Mouse (Mus musculus): Measurements from ENCODE around the gene Ptprd. TPM values are rescaled to one million over a fixed set of nuclear protein-coding genes. Genes with fewer than 3 reads are reported as not detected.

The Ptprd gene
- polyA plus RNA-seq, 1 experiment from 2014 or later = 96.7 TPM

DNA sequence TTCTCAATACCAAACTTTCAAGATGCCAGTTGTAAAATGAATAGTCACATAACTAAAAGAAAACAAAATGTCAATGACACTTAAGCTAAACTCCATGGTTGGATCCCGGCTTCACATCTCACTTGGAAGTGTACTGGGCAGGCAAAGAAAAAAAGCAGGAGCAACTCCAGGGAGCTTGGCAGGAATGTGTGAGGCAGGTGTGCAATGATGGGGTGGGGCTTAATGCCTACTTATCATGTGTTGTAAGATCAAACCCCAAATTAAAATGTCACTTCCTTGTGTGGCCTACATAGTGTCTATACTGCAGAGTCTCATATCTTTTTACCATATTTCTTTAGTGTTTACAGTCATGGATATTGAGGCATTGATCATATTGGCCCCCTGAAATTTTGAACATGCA lies 1873.8 kb downstream of the Ptprd start:
- no peak overlapping the region for H3K4me2 ChIP-seq
- no peaks in the 10 kb centered on the region for H3K4me1 ChIP-seq (replicated peaks)
- H3K4me3 ChIP-seq = no peak overlapping the region
- H3K27me3 ChIP-seq = no peaks in the 10 kb centered on the region
- no peak overlapping the region for H3K27ac ChIP-seq
- ATAC-seq (ENCODE audit: low FRiP score) = no peak
- H3K9ac ChIP-seq = no peak overlapping the region
- WGBS = 80% methylated on average over 1 of the region's 1 CpGs
- no peaks in the 10 kb centered on the region for H3K36me3 ChIP-seq
- no peaks in the 10 kb centered on the region for H3K9me3 ChIP-seq

GRCm38 (mm10) chr4:76327346-76327745 lies 1884.4 kb downstream of the Ptprd start:
- ATAC-seq (ENCODE audit: low FRiP score) = peak; percentile 33; the same call in 1 of the 2 replicates
- no peaks in the 10 kb centered on the region for H3K9me3 ChIP-seq
- 15% methylated on average over 11 of the region's 11 CpGs for WGBS
- peak overlapping the region; percentile 14; the same call in 1 of the 2 replicates for H3K4me3 ChIP-seq
- no peaks in the 10 kb centered on the region for H3K36me3 ChIP-seq
- no peaks in the 10 kb centered on the region for H3K27me3 ChIP-seq
- peak overlapping the region; percentile 14; the same call in 1 of the 2 replicates for H3K9ac ChIP-seq
- peak overlapping the region; percentile 58 for H3K27ac ChIP-seq
- H3K4me2 ChIP-seq = peak overlapping the region; percentile 42
- H3K4me1 ChIP-seq (replicated peaks) = peaks cover 44% of the 10 kb centered on the region

DNA sequence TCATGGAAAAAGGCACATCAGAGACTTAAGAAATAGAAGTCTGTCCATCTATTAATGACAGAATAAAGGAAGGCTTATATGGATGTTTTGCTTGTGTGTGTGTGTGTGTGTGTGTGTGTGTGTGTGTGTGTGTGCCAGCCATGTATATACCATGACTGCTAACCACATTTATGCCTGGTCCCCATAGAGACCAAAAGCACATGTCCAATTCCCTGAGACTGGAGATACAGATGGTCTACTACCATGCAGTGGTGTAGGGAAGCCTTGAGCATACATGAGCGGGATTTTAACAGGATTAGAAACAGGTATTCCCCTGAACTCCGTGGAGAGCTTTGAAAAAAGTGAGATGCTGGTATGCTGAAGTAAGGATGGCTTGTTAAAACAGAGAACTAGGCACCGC lies 1886.1 kb downstream of the Ptprd start:
- no peaks in the 10 kb centered on the region for H3K36me3 ChIP-seq
- WGBS = 98% methylated on average over 3 of the region's 3 CpGs
- peaks cover 44% of the 10 kb centered on the region for H3K4me1 ChIP-seq (replicated peaks)
- peak; percentile 37; the same call in 1 of the 2 replicates for ATAC-seq (ENCODE audit: low FRiP score)
- no peak overlapping the region for H3K27ac ChIP-seq
- H3K9ac ChIP-seq = no peak overlapping the region
- H3K27me3 ChIP-seq = no peaks in the 10 kb centered on the region
- H3K4me3 ChIP-seq = no peak overlapping the region
- no peaks in the 10 kb centered on the region for H3K9me3 ChIP-seq
- H3K4me2 ChIP-seq = no peak overlapping the region

- Histone ChIP-seq H3K4me2 (no peak overlapping the region), H3K27me3 (no peaks in the 10 kb centered on the region), H3K9me3 (no peaks in the 10 kb centered on the region), H3K4me1 (replicated peaks) (peaks cover 44% of the 10 kb centered on the region), H3K27ac (peak overlapping the region; percentile 66), H3K36me3 (no peaks in the 10 kb centered on the region), H3K9ac (no peak overlapping the region), H3K4me3 (no peak overlapping the region)
- peak; percentile 49 for ATAC-seq (ENCODE audit: low FRiP score)
- 44% methylated on average over 10 of the region's 10 CpGs for WGBS
Measured at GRCm38 (mm10) chr4:76324928-76325327, 1886.8 kb downstream of the Ptprd start.

- ATAC-seq (ENCODE audit: low FRiP score) = peak; percentile 50; the same call in 1 of the 2 replicates
- Histone ChIP-seq H3K4me3 (no peak overlapping the region), H3K36me3 (no peaks in the 10 kb centered on the region), H3K4me1 (replicated peaks) (peaks cover 42% of the 10 kb centered on the region), H3K27me3 (no peaks in the 10 kb centered on the region), H3K4me2 (no peak overlapping the region), H3K9ac (no peak overlapping the region), H3K9me3 (no peaks in the 10 kb centered on the region), H3K27ac (peak overlapping the region; percentile 62)
- 55% methylated on average over 5 of the region's 5 CpGs for WGBS
Measured at GRCm38 (mm10) chr4:76324509-76324908, 1887.3 kb downstream of the Ptprd start.

- H3K9me3 ChIP-seq = no peaks in the 10 kb centered on the region
- no peak overlapping the region for H3K4me2 ChIP-seq
- H3K4me3 ChIP-seq = no peak overlapping the region
- peaks cover 16% of the 10 kb centered on the region for H3K4me1 ChIP-seq (replicated peaks)
- no peak for ATAC-seq (ENCODE audit: low FRiP score)
- no peak overlapping the region for H3K27ac ChIP-seq
- H3K27me3 ChIP-seq = no peaks in the 10 kb centered on the region
- no peak overlapping the region for H3K9ac ChIP-seq
- H3K36me3 ChIP-seq = no peaks in the 10 kb centered on the region
- WGBS = 80% methylated on average over 4 of the region's 4 CpGs
Measured at GRCm38 (mm10) chr4:76319874-76320273, 1891.9 kb downstream of the Ptprd start.

DNA sequence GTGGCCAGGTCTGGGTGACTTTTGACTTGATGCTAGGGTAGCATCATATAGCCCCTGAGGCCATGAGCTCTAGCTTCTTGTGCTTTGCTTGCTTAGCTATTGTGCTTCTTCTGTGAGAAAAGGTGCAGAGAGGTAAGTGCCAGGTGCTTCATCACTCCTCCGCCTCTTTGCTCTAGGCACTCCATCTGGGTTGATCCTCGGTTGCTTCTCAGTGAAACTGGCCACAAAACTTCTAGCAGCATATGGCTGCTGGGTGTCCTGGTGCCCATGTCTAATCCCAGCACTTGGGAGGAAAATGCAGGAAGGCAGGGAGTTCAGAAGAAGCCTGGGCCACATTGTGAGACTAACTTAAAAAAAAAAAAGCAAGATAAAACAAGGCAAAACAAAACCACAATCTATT lies 1895.8 kb downstream of the Ptprd start:
- H3K27ac ChIP-seq = no peak overlapping the region
- no peak overlapping the region for H3K9ac ChIP-seq
- no peaks in the 10 kb centered on the region for H3K9me3 ChIP-seq
- H3K27me3 ChIP-seq = no peaks in the 10 kb centered on the region
- H3K4me1 ChIP-seq (replicated peaks) = peaks cover 28% of the 10 kb centered on the region
- no peak for ATAC-seq (ENCODE audit: low FRiP score)
- H3K36me3 ChIP-seq = no peaks in the 10 kb centered on the region
- H3K4me2 ChIP-seq = no peak overlapping the region
- H3K4me3 ChIP-seq = no peak overlapping the region
- 98% methylated on average over 2 of the region's 2 CpGs for WGBS

GRCm38 (mm10) chr4:76313749-76314148 lies 1898.0 kb downstream of the Ptprd start:
- Histone ChIP-seq H3K36me3 (no peaks in the 10 kb centered on the region), H3K4me2 (no peak overlapping the region), H3K4me3 (no peak overlapping the region), H3K9ac (no peak overlapping the region), H3K27me3 (no peaks in the 10 kb centered on the region), H3K4me1 (replicated peaks) (peaks cover 28% of the 10 kb centered on the region), H3K9me3 (no peaks in the 10 kb centered on the region), H3K27ac (peak overlapping the region; percentile 49; the same call in 1 of the 2 replicates)
- 46% methylated on average over 3 of the region's 3 CpGs for WGBS
- ATAC-seq (ENCODE audit: low FRiP score) = 0 out of 2 replicates have a peak, but pooled peaks have one; percentile 25

GRCm38 (mm10) chr4:76312593-76312992 lies 1899.2 kb downstream of the Ptprd start:
- no peak overlapping the region for H3K9ac ChIP-seq
- H3K27me3 ChIP-seq = no peaks in the 10 kb centered on the region
- no peaks in the 10 kb centered on the region for H3K36me3 ChIP-seq
- peaks cover 28% of the 10 kb centered on the region for H3K4me1 ChIP-seq (replicated peaks)
- no peak overlapping the region for H3K4me2 ChIP-seq
- H3K9me3 ChIP-seq = no peaks in the 10 kb centered on the region
- H3K27ac ChIP-seq = no peak overlapping the region
- no peak overlapping the region for H3K4me3 ChIP-seq
- peak; percentile 63; the same call in 1 of the 2 replicates for ATAC-seq (ENCODE audit: low FRiP score)
- 90% methylated on average over 3 of the region's 3 CpGs for WGBS

DNA sequence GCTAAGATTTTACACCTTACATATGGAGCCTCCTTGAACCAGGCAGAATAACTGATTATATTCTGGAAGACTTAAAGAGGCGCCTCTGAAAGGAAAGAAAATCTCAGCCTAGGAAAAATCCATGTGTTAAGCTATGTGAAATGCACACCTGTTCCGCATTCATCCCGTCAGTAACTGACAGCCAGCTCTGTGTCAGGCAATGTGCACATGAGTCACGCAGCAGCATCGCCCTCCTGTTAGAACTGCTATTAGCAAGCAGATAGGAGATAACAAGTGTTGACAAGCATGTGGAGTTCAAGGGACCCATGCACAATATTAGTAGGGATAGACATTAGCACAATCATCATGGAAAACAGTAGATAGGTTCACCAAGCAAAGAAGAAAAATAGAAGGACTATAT lies 1905.8 kb downstream of the Ptprd start:
- no peak for ATAC-seq (ENCODE audit: low FRiP score)
- no peak overlapping the region for H3K27ac ChIP-seq
- H3K4me1 ChIP-seq (replicated peaks) = peaks cover 5% of the 10 kb centered on the region
- no peaks in the 10 kb centered on the region for H3K9me3 ChIP-seq
- no peak overlapping the region for H3K4me3 ChIP-seq
- WGBS = 89% methylated on average over 5 of the region's 5 CpGs
- no peak overlapping the region for H3K4me2 ChIP-seq
- no peaks in the 10 kb centered on the region for H3K27me3 ChIP-seq
- H3K36me3 ChIP-seq = no peaks in the 10 kb centered on the region
- no peak overlapping the region for H3K9ac ChIP-seq

DNA sequence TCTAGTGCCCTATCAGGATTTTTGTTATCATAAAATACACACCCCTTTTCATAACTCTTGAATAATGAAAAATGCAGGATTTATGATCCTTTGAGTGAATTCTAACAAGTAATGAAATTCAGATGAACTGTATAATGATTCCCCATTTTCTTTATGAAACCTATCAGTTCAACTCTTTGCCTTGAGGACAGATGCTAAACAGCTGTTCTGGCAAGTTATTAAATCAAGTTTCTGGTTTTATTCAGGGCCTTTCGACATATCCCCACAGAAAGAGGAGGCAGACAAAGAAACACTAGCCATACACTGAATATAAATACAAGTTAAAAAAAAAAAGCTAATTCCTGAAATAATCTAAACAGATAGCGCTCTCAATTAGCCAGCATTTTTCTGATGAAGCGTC lies 1914.4 kb downstream of the Ptprd start:
- H3K4me2 ChIP-seq = no peak overlapping the region
- H3K27me3 ChIP-seq = no peaks in the 10 kb centered on the region
- no peak for ATAC-seq (ENCODE audit: low FRiP score)
- no peaks in the 10 kb centered on the region for H3K4me1 ChIP-seq (replicated peaks)
- H3K36me3 ChIP-seq = no peaks in the 10 kb centered on the region
- no peaks in the 10 kb centered on the region for H3K9me3 ChIP-seq
- H3K27ac ChIP-seq = no peak overlapping the region
- H3K4me3 ChIP-seq = no peak overlapping the region
- 77% methylated on average over 3 of the region's 3 CpGs for WGBS
- no peak overlapping the region for H3K9ac ChIP-seq

- Histone ChIP-seq H3K4me3 (no peak overlapping the region), H3K9ac (no peak overlapping the region), H3K27ac (0 out of 2 replicates have a peak overlapping the region, but pooled peaks have one; percentile 3), H3K4me1 (replicated peaks) (peaks cover 9% of the 10 kb centered on the region), H3K4me2 (no peak overlapping the region), H3K27me3 (no peaks in the 10 kb centered on the region), H3K36me3 (no peaks in the 10 kb centered on the region), H3K9me3 (no peaks in the 10 kb centered on the region)
- 78% methylated on average over 8 of the region's 8 CpGs for WGBS
- ATAC-seq (ENCODE audit: low FRiP score) = no peak
Measured at GRCm38 (mm10) chr4:76292733-76293357, 1918.9 kb downstream of the Ptprd start.

- peaks cover 18% of the 10 kb centered on the region for H3K4me1 ChIP-seq (replicated peaks)
- no peaks in the 10 kb centered on the region for H3K9me3 ChIP-seq
- no peak overlapping the region for H3K9ac ChIP-seq
- WGBS = 22% methylated on average over 1 of the region's 1 CpGs
- no peak overlapping the region for H3K4me3 ChIP-seq
- no peaks in the 10 kb centered on the region for H3K27me3 ChIP-seq
- H3K36me3 ChIP-seq = no peaks in the 10 kb centered on the region
- H3K4me2 ChIP-seq = no peak overlapping the region
- ATAC-seq (ENCODE audit: low FRiP score) = peak; percentile 52; the same call in 1 of the 2 replicates
- H3K27ac ChIP-seq = no peak overlapping the region
Measured at GRCm38 (mm10) chr4:76290484-76290818, 1921.3 kb downstream of the Ptprd start.

Measured in hindbrain, embryonic 13.5 days (tissue).